Mouse (Mus musculus): ENCODE measurements around the gene Fam83c. TPM values are rescaled to one million over a fixed set of nuclear protein-coding genes. Genes with fewer than 3 reads are reported as not detected.

Fam83c gene
- 0.12 TPM in 1 of 2 replicates, not detected in the other for polyA plus RNA-seq (2012; rRNA removed; ENCODE audit: low replicate concordance)

GRCm38 (mm10) chr2:155834732-155835131 lies at the start of gene Fam83c:
Gene Fam83c, minus strand, starts transcription at chr2:155834854.

DNA sequence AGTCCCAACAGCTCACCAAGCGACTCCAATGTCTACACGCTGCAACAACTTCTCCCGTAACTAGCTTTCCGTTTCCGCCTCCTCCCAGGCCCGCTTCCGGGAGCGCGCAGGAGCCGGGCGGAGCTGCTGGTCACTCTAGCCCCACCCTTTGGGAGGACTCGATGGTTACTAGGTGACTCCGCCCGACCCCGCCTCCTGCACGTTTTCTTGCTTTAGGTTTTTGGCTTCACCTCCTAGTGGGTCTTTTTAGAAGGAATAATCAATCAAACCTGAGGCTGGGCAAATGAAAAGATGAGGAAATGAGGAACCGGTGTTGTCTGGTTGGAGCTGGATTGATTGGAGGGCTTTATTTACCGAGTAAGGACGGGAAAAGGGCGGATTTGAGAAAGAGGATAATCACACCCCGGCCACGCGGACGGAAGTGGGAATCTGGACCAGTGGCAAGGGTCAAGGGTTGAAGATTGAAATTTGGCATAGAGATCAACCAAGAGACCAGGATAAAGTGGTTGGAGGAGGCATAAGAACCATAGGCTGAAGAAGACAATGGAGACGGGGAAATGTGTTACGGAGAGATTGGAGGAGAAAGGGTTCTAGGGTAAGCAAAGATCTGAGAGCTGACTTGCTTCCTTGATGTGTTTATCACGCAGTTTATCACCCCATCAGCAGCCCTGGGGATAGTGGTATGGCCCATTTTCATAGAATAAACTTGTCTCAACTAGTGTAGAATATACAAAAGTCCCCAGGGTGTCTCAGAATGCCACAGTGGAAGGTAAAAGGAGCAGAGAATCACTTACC lies 7.8 kb downstream of the Fam83c start, which contains the start of gene Eif6:
Eif6 (minus strand) TSS at position 296 of the 795 bp plus-strand sequence.

DNA sequence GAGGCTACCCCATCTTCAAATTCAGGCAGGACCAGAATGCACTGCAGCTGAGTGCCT lies 15.4 kb downstream of the Fam83c start, which contains the start of gene BC029722:
BC029722 (minus strand) TSS at position 35 of the 57 bp plus-strand sequence.

Other genes starting within 250 kb of the Fam83c start
- gene Gss, start 242.0 kb downstream of the Fam83c start, polyA plus RNA-seq (2012; rRNA removed; ENCODE audit: low replicate concordance), result 22.4 and 30.8 TPM in 2 replicates
- gene Myh7b, start 223.6 kb downstream of the Fam83c start, polyA plus RNA-seq (2012; rRNA removed; ENCODE audit: low replicate concordance), result 0.21 and 0.39 TPM in 2 replicates
- 152 and 177 TPM in 2 replicates for gene Trpc4ap, start 142.5 kb downstream of the Fam83c start, polyA plus RNA-seq (2012; rRNA removed; ENCODE audit: low replicate concordance)
- gene Edem2, start 105.4 kb downstream of the Fam83c start, polyA plus RNA-seq (2012; rRNA removed; ENCODE audit: low replicate concordance), result 38.8 and 49.6 TPM in 2 replicates
- not detected in 2 replicates for gene Gm17581, start 99.0 kb downstream of the Fam83c start, polyA plus RNA-seq (2012; rRNA removed; ENCODE audit: low replicate concordance)
- gene Procr, start 83.7 kb downstream of the Fam83c start, polyA plus RNA-seq (2012; rRNA removed; ENCODE audit: low replicate concordance), result 20.1 and 20.5 TPM in 2 replicates
- 0.12 and 0.13 TPM in 2 replicates for gene Mmp24, start 59.5 kb downstream of the Fam83c start, polyA plus RNA-seq (2012; rRNA removed; ENCODE audit: low replicate concordance)
- gene BC029722, start 15.4 kb downstream of the Fam83c start, polyA plus RNA-seq (2012; rRNA removed; ENCODE audit: low replicate concordance), result 60.4 and 88.2 TPM in 2 replicates
- 85.6 and 109 TPM in 2 replicates for gene Eif6, start 7.9 kb downstream of the Fam83c start, polyA plus RNA-seq (2012; rRNA removed; ENCODE audit: low replicate concordance)
- gene Uqcc1, start 95.5 kb upstream of the Fam83c start, polyA plus RNA-seq (2012; rRNA removed; ENCODE audit: low replicate concordance), result 47.4 and 61.3 TPM in 2 replicates
- gene Gm15557, start 105.9 kb upstream of the Fam83c start, polyA plus RNA-seq (2012; rRNA removed; ENCODE audit: low replicate concordance), result not detected in 2 replicates
- 2.3 and 4.5 TPM in 2 replicates for gene Gdf5, start 110.5 kb upstream of the Fam83c start, polyA plus RNA-seq (2012; rRNA removed; ENCODE audit: low replicate concordance)
- gene Cep250, start 121.6 kb upstream of the Fam83c start, polyA plus RNA-seq (2012; rRNA removed; ENCODE audit: low replicate concordance), result 11.2 and 13.4 TPM in 2 replicates
- 5.0 and 7.3 TPM in 2 replicates for gene 6430550D23Rik, start 173.1 kb upstream of the Fam83c start, polyA plus RNA-seq (2012; rRNA removed; ENCODE audit: low replicate concordance)
- 307 and 318 TPM in 2 replicates for gene Ergic3, start 173.2 kb upstream of the Fam83c start, polyA plus RNA-seq (2012; rRNA removed; ENCODE audit: low replicate concordance)
- gene Fer1l4, start 218.1 kb upstream of the Fam83c start, polyA plus RNA-seq (2012; rRNA removed; ENCODE audit: low replicate concordance), result 1.9 TPM in 1 of 2 replicates, not detected in the other
- gene Spag4, start 230.3 kb upstream of the Fam83c start, polyA plus RNA-seq (2012; rRNA removed; ENCODE audit: low replicate concordance), result 4.5 and 12.0 TPM in 2 replicates

Measured in subcutaneous adipose tissue, adult 2 months (tissue).